Comparison of ENCODE assay signal across 28 mouse cellular contexts in genomic region chr4:70332576-70332975, GRCm38 (mm10).
A peak's percentile ranks its signal among the peaks of the same experiment; 100 is the strongest.
DNase-seq lines count a peak whose midpoint lies in the region; ATAC-seq and TF ChIP-seq lines count a peak whose summit lies in the region.
"Had no signal": no experiment of that assay in that cellular context is flagged by ENCODE, and none has a peak within 500 bp of the region (broad histone marks: within the 10 kb centered on the region; RNA-seq: fewer than 3 reads in every experiment).

No protein-coding gene starts in this region.

- no peak overlapping the region for H3K9ac ChIP-seq in hindbrain, embryonic 16.5 days (ENCODE audit: low read depth, low read length)
- no peak overlapping the region for H3K9ac ChIP-seq in hindbrain, embryonic 12.5 days
- H3K9ac ChIP-seq in lung, postnatal 0 days (replicated peaks; ENCODE audit: low read depth) = no peak overlapping the region
- H3K9ac ChIP-seq: embryonic facial prominence, embryonic 12.5 days; heart, embryonic 13.5 days; hindbrain, embryonic 13.5 days; kidney, embryonic 15.5 days; neural tube, embryonic 13.5 days had no signal

- no peak overlapping the region for H3K4me2 ChIP-seq in hindbrain, embryonic 16.5 days (ENCODE audit: low read length)
- H3K4me2 ChIP-seq in hindbrain, embryonic 12.5 days (replicated peaks) = no peak overlapping the region
- no peak overlapping the region for H3K4me2 ChIP-seq in lung, postnatal 0 days (replicated peaks; ENCODE audit: low read depth, low read length)
- H3K4me2 ChIP-seq: embryonic facial prominence, embryonic 12.5 days; heart, embryonic 13.5 days; hindbrain, embryonic 13.5 days; kidney, embryonic 15.5 days; liver, embryonic 11.5 days; neural tube, embryonic 13.5 days had no signal

- H3K27me3 ChIP-seq in hindbrain, embryonic 16.5 days (replicated peaks; ENCODE audit: control insufficient read depth, insufficient read depth, low read length) = no peaks in the 10 kb centered on the region
- no peaks in the 10 kb centered on the region for H3K27me3 ChIP-seq in hindbrain, embryonic 12.5 days
- no peaks in the 10 kb centered on the region for H3K27me3 ChIP-seq in E14TG2a.4 (ENCODE audit: insufficient read depth, low read length)
- H3K27me3 ChIP-seq in lung, postnatal 0 days (replicated peaks; ENCODE audit: insufficient read depth, low read length) = no peaks in the 10 kb centered on the region
- H3K27me3 ChIP-seq: CH12.LX; embryonic facial prominence, embryonic 12.5 days; heart, embryonic 13.5 days; hindbrain, embryonic 13.5 days; kidney, embryonic 15.5 days; megakaryocyte, embryonic 14.5 days; neural tube, embryonic 13.5 days had no signal

- TF ChIP-seq EP300 in lung, postnatal 0 days (IDR thresholded peaks at IDR 0.05) = no peak

- DNase-seq in embryo, embryonic 10.5 days (ENCODE audit: low spot score) = peak; percentile 14
- DNase-seq in embryo, embryonic 9.5 days (ENCODE audit: extremely low spot score) = no peak
- peak; percentile 88 for DNase-seq in ZHBTc4 (ENCODE audit: low read depth, low spot score)
- no peak for DNase-seq in lung, postnatal 0 days (ENCODE audit: low spot score)
- DNase-seq: cerebellum, adult 2 months; cerebellum, postnatal 14 days; gastrocnemius, adult 2 months; heart, postnatal 14 days; kidney, adult 18-20 months; kidney, postnatal 25 days; lung, postnatal 4 days; midbrain, embryonic 14.5 days; retina, postnatal 1 day; spleen, adult 18-20 months; thymus, postnatal 14 days had no signal

- no peak overlapping the region for H3K4me3 ChIP-seq in hindbrain, embryonic 16.5 days (ENCODE audit: low read length)
- H3K4me3 ChIP-seq in hindbrain, embryonic 12.5 days = no peak overlapping the region
- peak overlapping the region; percentile 26; the same call in 1 of the 2 replicates for H3K4me3 ChIP-seq in E14TG2a.4 (replicated peaks; ENCODE audit: low read length)
- no peak overlapping the region for H3K4me3 ChIP-seq in lung, postnatal 0 days (ENCODE audit: low read depth, low read length)
- H3K4me3 ChIP-seq: embryonic facial prominence, embryonic 12.5 days; gastrocnemius, adult 2 months; heart, embryonic 13.5 days; hindbrain, embryonic 13.5 days; kidney, embryonic 15.5 days; megakaryocyte, embryonic 14.5 days; myocyte; neural tube, embryonic 13.5 days had no signal

- H3K36me3 ChIP-seq in hindbrain, embryonic 16.5 days (ENCODE audit: control insufficient read depth, insufficient read depth, low read length) = 0 out of 2 replicates have a peak, but pooled peaks cover 3% of the 10 kb centered on the region
- H3K36me3 ChIP-seq in hindbrain, embryonic 12.5 days = 0 out of 2 replicates have a peak, but pooled peaks cover 4% of the 10 kb centered on the region
- H3K36me3 ChIP-seq in E14TG2a.4 (ENCODE audit: insufficient read depth, low read length) = peaks cover 41% of the 10 kb centered on the region
- no peaks in the 10 kb centered on the region for H3K36me3 ChIP-seq in lung, postnatal 0 days (ENCODE audit: insufficient read depth, low read length)

- peaks cover 6% of the 10 kb centered on the region for H3K4me1 ChIP-seq in hindbrain, embryonic 16.5 days (ENCODE audit: control insufficient read depth, insufficient read depth, low read depth, low read length)
- peaks cover 6% of the 10 kb centered on the region; the same call in 1 of the 2 replicates for H3K4me1 ChIP-seq in hindbrain, embryonic 12.5 days
- peaks cover 58% of the 10 kb centered on the region for H3K4me1 ChIP-seq in E14TG2a.4 (replicated peaks; ENCODE audit: low read depth, low read length)
- H3K4me1 ChIP-seq in lung, postnatal 0 days (ENCODE audit: insufficient read depth, low read depth, low read length) = no peaks in the 10 kb centered on the region
- H3K4me1 ChIP-seq: embryonic facial prominence, embryonic 12.5 days; megakaryocyte, embryonic 14.5 days had no signal

- H3K27ac ChIP-seq in hindbrain, embryonic 16.5 days (ENCODE audit: low read depth, low read length) = no peak overlapping the region
- H3K27ac ChIP-seq in hindbrain, embryonic 12.5 days = no peak overlapping the region
- no peak overlapping the region for H3K27ac ChIP-seq in lung, postnatal 0 days (ENCODE audit: low read length)
- H3K27ac ChIP-seq: embryonic facial prominence, embryonic 12.5 days; gastrocnemius, adult 2 months; heart, embryonic 13.5 days; hindbrain, embryonic 13.5 days; kidney, embryonic 15.5 days; neural tube, embryonic 13.5 days had no signal

- no peak for TF ChIP-seq CTCF in E14TG2a.4 (conservative IDR thresholded peaks at IDR 0.05; ENCODE audit: low read length)
- TF ChIP-seq CTCF in lung, postnatal 0 days (IDR thresholded peaks at IDR 0.05) = no peak

- WGBS in hindbrain, embryonic 16.5 days = 54% methylated on average over 7 of the region's 7 CpGs
- 55% methylated on average over 7 of the region's 7 CpGs for WGBS in hindbrain, embryonic 12.5 days
- WGBS in lung, postnatal 0 days = 87% methylated on average over 7 of the region's 7 CpGs

- no peaks in the 10 kb centered on the region for H3K9me3 ChIP-seq in hindbrain, embryonic 16.5 days (ENCODE audit: control insufficient read depth, low read length)
- no peaks in the 10 kb centered on the region for H3K9me3 ChIP-seq in hindbrain, embryonic 12.5 days (replicated peaks)
- H3K9me3 ChIP-seq in E14TG2a.4 (ENCODE audit: low read length) = no peaks in the 10 kb centered on the region
- no peaks in the 10 kb centered on the region for H3K9me3 ChIP-seq in lung, postnatal 0 days (ENCODE audit: low read length)
- H3K9me3 ChIP-seq: embryonic facial prominence, embryonic 12.5 days; heart, embryonic 13.5 days; hindbrain, embryonic 13.5 days; kidney, embryonic 15.5 days; megakaryocyte, embryonic 14.5 days; neural tube, embryonic 13.5 days had no signal

- 0 out of 2 replicates have a peak, but pooled peaks have one; percentile 24 for ATAC-seq in hindbrain, embryonic 16.5 days
- no peak for ATAC-seq in hindbrain, embryonic 12.5 days (ENCODE audit: low FRiP score)
- ATAC-seq in lung, postnatal 0 days = no peak
- ATAC-seq: forebrain, embryonic 16.5 days had no signal

Comparison
In these comparisons a context has a peak if more than half of its experiments do, and no peak if none do; other contexts are left out.
1. DNase-seq: peak in embryo, embryonic 10.5 days (single experiment) and ZHBTc4 (single experiment); none in embryo, embryonic 9.5 days (single experiment) and lung, postnatal 0 days (single experiment).